Mouse (Mus musculus) gonadal fat pad, adult 2 months (tissue): Measurements from ENCODE around the gene Timp3. TPM values are rescaled to one million over a fixed set of nuclear protein-coding genes. Genes with fewer than 3 reads are reported as not detected.

Experiments used
- DNase-seq: peaks from one replicate; pipeline ENCODE4 v3.0.0-alpha.2; 2012; ENCODE audit warnings: low read depth
- polyA plus RNA-seq: library from polyadenylated mRNA; depleted of rRNA; stranded (reverse); fragments of >200 nt; gene quantifications from 2 replicates; pipeline ENCODE4 v1.2.3, GENCODE M21; 2012

The Timp3 gene
- polyA plus RNA-seq, 1 experiment, result 111 TPM

DNA sequence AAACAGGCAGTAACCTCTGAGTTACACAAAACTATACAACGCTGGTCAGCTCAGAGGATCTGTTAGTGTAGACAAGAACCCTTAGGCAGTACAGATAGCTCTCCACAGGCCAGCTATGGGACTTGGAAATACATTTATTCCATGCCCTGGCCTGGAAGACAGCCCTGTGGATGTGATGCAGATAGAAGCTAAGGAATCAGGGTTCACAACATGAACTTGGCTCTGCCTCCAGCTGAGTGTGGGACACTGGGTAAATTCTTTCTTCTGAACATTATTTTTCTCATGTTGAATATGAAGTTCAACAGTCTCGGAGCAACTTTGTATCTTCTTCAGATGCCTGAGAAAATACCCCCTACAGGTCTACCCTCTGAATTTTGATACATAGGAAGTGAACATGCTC is 2.9 kb upstream of the Timp3 start:
- no peak for DNase-seq

DNA sequence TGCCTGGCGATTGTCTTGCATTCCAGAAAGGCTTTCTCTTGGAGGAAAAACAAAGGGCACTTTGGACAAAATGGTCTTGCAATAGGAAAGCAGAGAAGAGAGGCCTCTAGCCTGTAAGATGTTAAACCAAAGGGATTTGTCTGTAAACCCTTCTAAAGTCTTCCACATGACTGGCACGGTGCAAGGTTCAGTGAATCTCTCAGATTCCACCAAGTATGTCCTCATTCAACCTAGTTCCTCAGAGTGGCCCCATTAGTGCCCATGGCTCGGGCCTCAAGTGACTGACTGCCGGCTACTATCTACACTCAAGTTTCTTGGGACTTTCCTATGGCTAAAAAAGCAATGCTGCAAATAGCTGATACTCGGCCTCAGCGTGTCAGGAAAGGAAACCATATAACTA is 1.8 kb upstream of the Timp3 start:
- DNase-seq, result no peak

DNA sequence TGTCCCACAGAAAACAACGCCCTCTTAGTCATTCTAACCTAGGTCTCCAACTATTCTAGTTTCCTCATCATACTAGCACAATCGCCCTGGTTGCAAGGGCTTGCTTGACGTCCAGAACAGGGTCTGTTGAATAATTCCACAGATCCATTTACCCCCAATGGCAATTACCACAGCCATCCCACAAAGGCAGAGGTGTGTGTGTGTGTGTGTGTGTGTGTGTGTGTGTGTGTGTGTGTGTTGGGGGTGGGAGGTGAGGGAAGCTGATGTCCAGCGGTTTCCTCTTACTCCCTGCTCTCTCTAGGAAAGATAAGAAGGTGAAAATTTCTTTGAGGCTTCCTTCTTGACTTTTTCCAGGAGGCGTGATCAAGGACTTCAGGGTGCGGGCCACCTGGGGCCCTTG is 377 bp upstream of the Timp3 start:
- DNase-seq, result no peak

DNA sequence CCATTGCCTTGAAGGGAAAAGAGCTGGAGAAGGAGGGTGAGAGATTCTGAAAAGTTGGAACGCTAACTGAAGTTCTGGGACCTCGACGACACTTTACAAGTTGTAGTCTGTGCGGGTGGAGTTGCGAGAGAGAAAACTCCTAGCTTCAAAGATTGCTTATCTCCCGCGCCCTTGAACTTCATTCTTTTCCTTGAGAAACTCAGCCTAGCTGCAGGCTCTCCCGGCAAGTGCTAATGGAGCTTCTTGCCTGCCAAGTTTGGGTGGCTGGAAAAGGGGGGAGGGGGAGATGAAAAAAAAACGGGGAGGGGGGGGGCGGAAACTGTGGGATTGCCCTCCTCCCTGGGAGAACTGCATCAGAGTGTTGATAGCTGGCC is 932 bp downstream of the Timp3 start:
- DNase-seq, result no peak

DNA sequence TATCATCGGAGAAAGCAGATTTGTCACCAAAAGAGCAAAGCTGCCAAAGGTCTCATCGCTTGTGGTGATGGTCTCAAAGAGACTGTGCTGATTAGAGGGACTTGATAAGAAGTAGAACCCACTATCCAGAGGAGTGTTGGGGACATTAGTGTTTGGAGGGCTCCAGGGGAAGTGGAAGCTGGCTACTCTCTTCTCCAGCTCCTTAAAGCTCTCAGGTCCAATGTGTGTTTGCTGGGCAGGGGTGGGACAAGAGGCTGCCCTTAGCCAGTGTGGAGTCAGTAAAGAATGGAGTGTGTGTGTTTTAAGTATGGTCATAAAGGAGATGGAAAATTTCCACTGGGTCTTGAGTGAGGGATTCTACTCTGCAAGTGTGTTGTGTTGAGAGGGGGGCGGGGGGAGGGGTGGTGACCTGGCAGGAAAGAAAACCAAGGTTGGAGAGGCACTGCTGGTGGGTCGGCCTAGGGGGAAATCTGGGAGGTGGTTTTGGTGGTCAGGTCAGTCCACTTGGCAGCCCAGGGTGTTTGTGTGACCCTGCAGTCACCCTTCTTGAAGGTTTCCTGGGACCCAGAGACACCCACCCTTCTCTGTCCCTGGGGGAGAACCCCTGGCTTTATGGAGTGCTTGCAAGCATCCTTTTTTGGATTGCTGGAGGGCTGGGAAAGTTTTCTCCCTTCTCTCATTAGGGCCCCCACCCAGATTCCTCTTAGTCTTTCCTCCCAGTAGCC is 1.6 kb downstream of the Timp3 start:
- no peak for DNase-seq

DNA sequence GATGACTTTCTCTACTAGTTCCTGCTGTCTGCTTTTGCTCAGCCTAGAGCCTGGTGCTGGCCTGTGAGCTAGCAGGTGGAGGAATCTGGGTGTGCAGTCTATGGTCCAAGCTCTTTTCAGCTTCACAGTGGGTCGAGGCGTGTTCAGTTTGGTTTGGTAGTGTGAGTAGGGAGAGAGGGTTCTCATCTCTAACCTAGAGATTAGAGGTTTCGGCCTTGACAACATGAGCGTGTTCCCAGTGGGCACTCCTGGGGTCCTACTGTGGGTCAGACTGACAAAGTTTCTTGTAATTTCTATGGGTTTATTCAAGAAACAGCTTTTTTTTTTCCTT is 2.1 kb downstream of the Timp3 start:
- no peak for DNase-seq

DNA sequence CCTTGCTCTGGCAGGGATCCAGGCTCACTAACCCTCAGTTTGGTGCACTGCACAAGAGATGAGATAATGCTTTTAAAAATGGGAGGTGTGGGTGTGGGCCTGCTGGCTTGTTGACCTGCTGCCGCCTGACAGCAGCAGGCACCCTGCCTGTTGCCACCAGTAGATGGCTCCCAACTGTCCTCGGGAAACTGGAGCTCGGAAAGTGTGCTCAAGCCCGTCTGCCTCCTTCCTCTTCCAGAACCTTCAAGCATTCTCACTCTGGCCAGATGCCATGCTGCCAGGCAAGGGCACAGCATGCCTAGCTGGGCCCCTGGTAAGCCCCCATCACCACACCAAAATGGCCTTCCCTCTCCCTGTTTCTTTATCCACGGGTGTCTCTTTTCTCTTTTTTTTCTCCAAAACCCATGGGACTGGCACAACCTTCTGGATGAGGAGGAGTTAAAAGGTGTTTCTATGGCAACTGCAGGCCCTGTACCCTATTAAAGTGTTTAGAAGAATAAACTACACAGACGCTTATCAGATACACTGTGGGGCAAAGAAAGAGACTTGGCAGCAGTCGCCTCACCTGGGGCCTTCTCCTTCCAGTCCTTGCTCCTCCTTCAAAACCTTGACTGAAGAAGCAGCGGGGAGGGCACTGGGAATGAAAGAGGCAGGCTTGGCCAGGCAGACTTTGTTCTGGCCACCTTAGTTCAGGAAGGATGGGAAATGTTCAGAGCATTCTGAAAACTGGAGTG is 2.8 kb downstream of the Timp3 start:
- no peak for DNase-seq

DNA sequence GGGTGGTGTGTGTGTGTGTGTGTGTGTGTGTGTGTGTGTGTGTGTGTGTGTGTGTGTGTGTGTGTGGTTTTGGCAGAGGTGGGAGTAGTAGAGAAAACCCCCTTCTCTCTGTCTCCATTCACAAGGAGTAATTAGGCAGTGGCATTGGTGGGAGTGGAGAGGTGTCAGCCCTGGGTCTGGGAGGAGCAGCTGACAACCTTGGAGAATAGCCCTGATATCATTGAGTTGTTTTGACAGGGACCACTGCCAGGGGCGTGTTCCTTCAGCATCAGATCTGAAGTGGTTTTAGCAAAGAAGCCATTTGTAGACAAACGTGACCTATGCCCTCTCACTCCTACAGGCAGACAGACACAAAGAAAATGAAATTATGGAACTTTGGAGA is 3.3 kb downstream of the Timp3 start:
- no peak for DNase-seq

DNA sequence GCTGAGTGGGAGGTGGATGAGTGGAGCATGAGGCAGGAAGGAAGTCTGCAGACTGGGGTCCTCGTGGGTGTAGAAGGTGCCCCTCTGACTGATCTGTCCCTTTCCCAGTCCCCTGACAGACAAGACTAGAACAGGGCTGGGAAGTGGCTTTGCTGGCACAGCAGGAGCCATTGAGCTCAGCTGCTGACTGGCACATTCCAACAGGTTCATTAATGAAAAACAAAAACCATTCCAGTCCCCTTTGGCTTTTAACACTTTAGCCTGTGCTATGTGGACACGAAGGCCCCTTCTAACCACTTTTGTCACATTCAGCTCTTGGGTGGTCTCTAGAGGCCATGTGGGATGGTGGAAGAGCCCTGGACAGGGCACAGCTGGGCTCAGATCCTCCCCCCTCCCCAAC is 4.4 kb downstream of the Timp3 start:
- DNase-seq, result no peak

DNA sequence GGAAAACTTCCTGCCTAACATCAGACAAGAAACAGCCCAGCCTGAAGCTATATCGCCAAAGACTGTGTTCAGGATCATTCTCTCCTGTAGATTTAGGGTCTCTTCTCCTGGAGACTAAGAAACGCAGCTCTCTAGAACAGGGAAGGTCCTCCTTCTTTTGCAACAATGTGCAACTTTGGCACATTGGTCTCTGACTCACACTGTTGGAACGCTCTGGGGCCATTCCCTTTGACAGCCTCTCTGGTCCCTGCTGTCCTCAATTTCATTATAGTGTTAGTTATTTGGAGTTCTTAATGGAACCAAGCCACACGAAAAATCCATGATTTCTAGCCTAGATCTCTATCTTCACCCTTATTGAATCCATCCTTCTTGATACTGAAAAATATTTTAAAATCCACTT is 7.1 kb downstream of the Timp3 start:
- no peak for DNase-seq

DNA sequence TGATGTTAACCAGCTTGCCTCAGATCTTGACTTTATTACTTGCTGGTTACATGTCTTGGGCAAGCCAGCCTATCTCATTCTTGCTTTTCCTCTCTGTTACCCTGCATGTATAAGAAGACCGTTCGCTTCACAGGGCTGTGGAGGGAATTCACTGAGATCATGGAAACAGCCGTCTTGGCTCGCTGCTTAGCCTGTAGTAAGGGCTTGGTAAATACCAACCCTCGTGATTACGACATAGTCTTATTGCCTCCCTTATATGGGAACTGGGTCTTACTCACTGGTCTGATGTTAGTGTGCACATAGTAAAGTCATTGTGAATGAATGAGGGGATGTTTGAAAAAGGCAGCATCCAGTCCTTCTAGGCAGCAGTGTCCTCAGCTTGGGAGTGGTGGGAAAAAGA is 10.4 kb downstream of the Timp3 start:
- DNase-seq, result no peak

DNA sequence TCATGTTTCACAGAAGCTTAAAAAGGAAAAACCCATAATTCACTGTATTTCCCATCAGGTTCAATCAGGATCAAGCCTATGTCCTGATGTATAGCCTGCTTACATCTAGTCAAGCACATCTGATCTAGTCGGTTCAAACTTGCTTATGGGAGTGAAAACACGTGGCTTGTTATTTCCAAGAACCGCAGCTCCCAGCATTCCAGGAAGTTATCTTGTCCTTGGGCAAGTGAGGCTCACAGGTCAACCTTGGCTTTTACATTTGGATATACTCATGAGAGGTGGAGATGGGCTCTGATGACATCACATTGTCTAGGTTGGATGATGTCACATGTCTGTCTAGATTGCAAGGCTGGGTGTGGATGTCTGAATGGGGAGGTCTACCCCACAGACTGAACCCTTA is 12.8 kb downstream of the Timp3 start:
- DNase-seq, result no peak

DNA sequence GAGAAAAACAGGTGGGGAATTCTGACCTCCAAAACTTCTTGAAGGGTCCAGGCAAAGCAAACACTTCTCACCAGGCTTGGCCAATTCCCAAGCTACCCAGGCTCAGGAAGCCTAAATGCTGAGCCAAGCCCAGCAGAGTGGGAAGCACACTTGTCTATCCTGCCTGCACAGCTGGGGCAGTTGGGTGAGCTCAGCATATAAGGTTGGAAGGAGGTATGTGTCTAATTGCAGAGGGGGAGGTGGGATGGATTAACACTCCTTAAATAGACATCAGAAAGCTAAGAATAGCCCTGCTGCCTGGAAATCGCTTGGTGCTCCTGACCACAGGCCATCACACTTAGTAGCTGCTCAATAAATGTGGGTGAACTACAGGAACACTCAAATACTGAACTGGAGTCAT is 13.3 kb downstream of the Timp3 start:
- DNase-seq, result no peak

DNA sequence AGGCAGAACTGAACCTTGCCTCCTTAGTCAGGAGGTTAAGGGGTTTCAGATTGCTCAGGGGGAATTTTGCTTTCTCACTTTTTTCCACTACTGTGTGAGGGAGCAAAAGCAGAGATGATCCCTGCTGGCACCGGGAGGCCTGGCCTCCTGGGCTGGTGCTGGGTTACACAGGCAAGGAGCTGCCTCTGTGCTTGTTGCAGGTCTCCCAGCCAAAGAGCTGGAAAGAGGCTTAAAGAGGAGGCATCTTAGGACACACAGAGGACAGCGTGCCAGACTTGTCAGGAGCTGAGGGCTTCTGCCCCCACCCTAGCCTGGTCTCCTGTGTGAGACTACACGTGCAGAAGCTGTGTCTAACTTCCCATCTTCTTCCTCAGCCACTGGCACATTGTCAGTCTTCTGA is 15.3 kb downstream of the Timp3 start:
- DNase-seq, result no peak

DNA sequence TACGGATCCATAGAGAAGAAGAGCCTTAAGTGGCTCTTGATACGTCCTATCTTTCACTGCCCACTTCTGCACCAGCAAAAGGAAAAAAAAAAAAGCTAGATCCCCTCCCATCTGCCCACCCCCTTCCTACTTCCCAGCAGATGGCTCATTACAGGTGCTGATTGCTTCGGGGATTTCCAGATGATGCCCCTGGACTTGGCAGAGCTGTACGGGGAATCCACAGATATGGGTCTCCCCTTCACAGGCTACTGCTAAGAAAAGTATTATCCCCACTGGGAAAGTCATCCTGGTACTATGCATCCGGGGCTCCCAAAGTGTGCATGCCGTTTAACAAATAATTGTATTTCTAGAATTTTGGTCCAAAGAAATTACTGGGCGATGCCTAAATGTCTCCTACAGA is 17.5 kb downstream of the Timp3 start:
- DNase-seq, result no peak

DNA sequence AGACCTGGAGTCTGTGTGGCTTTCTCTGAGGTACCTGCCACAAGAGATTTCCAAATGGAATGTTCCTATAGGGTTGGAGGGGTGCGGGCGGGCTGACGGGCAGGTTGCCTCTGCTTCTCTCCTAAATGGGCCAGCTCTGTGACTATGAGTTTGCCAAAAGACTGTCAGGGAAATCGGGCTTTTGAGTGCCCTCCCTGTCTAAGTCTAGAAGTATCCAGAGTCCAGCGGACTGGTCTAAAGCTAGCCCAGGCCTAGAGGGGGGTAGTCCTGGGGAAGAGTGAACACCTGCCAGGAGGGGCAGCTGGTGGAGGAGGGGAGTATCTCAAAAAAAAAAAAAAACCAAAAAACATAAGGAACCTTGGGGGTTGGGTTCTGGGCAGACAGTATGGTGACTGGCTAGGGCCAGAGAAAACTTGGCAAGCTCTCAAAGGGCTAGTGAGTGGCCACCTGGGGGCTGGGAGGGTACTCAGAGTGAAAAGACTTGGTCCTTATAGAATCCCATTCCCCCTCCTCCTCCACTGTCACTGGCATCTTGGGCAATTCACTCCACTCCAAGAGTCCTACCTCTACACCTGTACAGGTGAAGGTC is 18.5 kb downstream of the Timp3 start:
- DNase-seq, result no peak

DNA sequence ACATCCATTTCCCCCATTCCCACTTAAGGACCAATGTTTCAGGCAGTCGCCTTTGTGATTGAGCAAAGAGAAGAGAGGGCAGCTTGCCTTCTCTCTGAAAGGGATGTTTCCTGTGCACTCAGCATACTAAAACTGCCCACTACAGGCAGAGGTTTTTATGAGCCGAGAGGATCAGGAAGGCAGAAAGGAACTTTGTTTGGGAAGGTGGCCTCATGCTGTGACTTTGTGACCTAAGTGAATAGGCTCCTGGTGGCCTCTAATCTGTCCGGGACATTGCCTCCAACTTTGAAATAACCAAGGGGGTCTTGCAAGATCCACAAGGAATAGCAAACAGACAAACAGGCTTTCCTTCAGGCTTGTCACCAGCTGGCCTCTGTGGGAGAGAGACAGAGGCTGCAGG is 19.4 kb downstream of the Timp3 start:
- no peak for DNase-seq

DNA sequence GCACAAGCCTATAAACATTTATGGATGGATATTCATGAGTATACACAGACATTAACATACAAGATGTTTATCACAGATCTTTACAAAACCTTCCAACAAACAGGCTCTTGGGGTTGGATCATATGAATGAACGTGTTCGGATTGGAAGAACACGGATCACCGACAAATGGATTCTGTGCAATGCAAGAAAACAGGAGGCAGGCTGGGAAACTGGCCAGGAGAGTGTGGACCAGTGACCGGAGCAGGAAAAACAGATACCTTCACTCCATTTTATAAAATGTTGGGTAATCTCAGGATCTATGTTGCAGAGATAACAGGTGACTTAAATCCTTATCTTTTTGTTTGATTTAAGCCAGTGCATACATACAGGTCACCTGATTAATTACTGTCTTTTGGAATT is 20.0 kb downstream of the Timp3 start:
- DNase-seq, result no peak

DNA sequence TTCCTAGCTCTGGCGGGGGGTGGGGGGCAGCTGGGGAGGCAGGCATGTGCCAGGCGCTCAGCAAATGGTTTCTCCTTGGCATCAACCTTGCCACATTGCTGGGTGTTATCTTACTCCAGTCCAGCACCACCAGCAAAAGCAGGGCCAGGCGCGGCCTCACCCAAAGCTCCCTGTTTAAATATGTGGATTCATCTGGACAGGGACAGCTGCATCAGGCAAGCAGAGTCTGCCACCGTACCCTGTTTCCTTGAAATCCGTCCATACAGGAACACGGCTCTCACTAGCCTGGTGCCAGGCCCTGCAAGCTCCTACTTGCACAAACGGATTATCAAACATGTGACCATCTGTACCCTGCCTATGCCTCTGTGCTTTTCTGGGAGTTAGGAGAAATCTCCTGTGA is 21.0 kb downstream of the Timp3 start:
- no peak for DNase-seq

DNA sequence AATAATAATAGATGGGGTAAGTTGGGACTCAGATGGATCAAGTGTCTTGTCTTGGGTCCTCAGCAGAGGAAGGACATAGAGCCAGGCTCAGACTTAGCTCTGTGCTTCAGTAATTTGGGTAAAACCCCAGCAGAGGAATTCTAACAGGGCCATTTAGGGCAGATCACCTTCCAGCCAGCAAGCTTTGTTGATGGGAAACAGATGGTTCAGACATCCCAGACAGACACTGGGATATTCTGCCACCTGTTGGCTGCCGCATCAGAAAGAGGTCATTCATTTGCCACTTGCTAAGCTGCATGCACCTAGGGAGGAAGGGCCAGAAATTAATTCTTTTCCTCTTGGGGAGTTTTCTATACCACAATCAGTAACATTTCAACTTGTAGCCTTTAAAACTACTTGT is 21.8 kb downstream of the Timp3 start:
- no peak for DNase-seq

DNA sequence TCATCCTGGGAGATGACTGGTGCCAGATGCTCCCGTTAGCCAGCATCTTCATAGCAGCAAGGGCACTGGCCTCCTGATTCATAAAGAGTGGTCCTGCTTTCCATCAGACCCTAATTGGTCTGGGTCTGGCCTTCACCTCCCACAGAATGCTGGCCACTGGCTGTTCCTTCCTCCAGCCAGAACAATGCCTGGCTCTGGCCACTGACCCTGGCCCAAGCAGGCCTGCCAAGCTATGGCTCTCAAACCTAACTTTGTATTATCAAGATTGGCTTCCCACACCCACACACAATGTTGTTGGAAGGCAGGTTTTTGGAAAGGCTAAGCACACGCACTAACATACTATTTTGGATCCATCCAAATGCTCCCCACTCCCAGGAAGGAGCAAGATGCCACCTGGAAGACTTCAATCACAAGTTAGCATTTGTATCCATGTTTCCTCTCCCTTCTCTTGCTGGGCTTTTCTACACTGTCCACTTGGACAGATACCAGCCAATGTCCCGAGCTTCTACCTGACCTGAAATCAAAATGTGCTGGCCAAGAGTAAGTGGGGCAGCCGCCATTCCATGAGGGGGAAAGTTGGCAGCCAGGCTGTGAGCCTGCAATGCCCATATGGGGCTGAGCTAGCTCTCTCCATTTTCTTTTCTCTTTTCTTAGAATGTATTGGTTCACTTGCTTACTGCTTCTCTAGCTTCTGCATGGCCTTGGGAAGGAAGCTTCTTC is 23.3 kb downstream of the Timp3 start:
- no peak for DNase-seq

DNA sequence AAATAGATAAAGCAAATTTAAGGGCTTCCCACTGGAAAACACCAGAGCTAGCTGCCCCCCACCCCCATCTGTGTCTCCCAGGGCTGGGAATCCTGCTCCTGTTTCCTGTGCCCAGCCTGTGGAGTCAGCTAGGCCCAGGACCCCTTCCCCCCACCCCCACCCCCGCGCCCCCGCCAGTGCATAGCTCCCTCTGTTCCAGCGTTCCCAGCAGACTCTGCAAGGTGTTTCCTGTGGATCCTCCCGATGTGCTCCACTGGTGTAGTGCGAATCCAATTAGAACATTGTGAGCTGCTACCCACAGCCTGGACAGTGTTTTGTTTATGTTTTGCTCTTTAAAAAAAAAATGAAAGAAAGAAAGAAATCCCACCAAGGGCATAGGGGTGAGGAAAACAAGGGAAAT is 25.1 kb downstream of the Timp3 start:
- no peak for DNase-seq

DNA sequence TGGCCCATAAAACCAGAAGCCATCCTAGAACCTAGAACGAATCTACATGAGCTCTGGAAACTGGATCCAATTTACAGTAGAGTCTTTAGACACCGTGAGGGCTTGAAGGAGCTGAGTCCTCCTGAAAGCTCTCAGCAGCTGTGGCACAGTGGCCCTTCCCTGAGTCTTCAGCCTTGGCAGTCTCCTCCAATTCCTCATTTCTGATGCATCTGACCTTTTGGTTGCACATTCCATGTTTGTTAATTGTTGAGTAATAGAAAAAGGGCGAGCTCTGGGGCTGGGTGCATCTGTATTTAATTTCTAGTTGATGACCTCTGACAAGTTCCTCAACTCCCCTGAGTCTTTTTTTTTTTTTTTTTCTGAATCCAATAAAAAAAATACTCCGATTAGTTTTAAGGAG is 28.0 kb downstream of the Timp3 start:
- no peak for DNase-seq
